Mouse (Mus musculus): ENCODE data around the gene Nhlrc2.
A peak's percentile ranks its signal among the peaks of the same experiment; 100 is the strongest.

Nhlrc2 gene

GRCm38 (mm10) chr19:56565358-56565757, 17.3 kb downstream of the Nhlrc2 start:
- no peak for DNase-seq

GRCm38 (mm10) chr19:56566041-56566440, 18.0 kb downstream of the Nhlrc2 start:
- DNase-seq = peak; percentile 71

- DNase-seq = no peak
Measured at GRCm38 (mm10) chr19:56566940-56567339, 18.9 kb downstream of the Nhlrc2 start.

GRCm38 (mm10) chr19:56570781-56571180, 22.7 kb downstream of the Nhlrc2 start:
- DNase-seq = no peak

GRCm38 (mm10) chr19:56571234-56571633, 23.2 kb downstream of the Nhlrc2 start:
- DNase-seq = no peak

- DNase-seq = no peak
Measured at GRCm38 (mm10) chr19:56571913-56572312, 23.9 kb downstream of the Nhlrc2 start.

- DNase-seq = peak; percentile 78
Measured at GRCm38 (mm10) chr19:56573184-56573583, 25.1 kb downstream of the Nhlrc2 start.

GRCm38 (mm10) chr19:56577801-56578200, 29.7 kb downstream of the Nhlrc2 start:
- DNase-seq = no peak

GRCm38 (mm10) chr19:56581981-56582380, 33.9 kb downstream of the Nhlrc2 start:
- DNase-seq = no peak

- DNase-seq = no peak
Measured at GRCm38 (mm10) chr19:56583785-56584184, 35.7 kb downstream of the Nhlrc2 start.

- DNase-seq = no peak
Measured at GRCm38 (mm10) chr19:56584288-56584687, 36.2 kb downstream of the Nhlrc2 start.

GRCm38 (mm10) chr19:56586320-56586719, 38.3 kb downstream of the Nhlrc2 start:
- no peak for DNase-seq

GRCm38 (mm10) chr19:56588205-56588626, 40.2 kb downstream of the Nhlrc2 start:
- DNase-seq = peak; percentile 88

- no peak for DNase-seq
Measured at GRCm38 (mm10) chr19:56589008-56589407, 40.9 kb downstream of the Nhlrc2 start.

- no peak for DNase-seq
Measured at GRCm38 (mm10) chr19:56589455-56589854, 41.4 kb downstream of the Nhlrc2 start.

GRCm38 (mm10) chr19:56590250-56590649, 42.2 kb downstream of the Nhlrc2 start:
- DNase-seq = no peak

GRCm38 (mm10) chr19:56592472-56592871, 44.4 kb downstream of the Nhlrc2 start:
- no peak for DNase-seq

GRCm38 (mm10) chr19:56599996-56600395, 51.9 kb downstream of the Nhlrc2 start:
- no peak for DNase-seq

- DNase-seq = no peak
Measured at GRCm38 (mm10) chr19:56600797-56601196, 52.7 kb downstream of the Nhlrc2 start.

- no peak for DNase-seq
Measured at GRCm38 (mm10) chr19:56601901-56602347, 53.9 kb downstream of the Nhlrc2 start.

- DNase-seq = no peak
Measured at GRCm38 (mm10) chr19:56608946-56609345, 60.9 kb downstream of the Nhlrc2 start.

GRCm38 (mm10) chr19:56614131-56614530, 66.1 kb downstream of the Nhlrc2 start:
- no peak for DNase-seq

GRCm38 (mm10) chr19:56618845-56619244, 70.8 kb downstream of the Nhlrc2 start:
- peak; percentile 71 for DNase-seq

GRCm38 (mm10) chr19:56619546-56619945, 71.5 kb downstream of the Nhlrc2 start:
- no peak for DNase-seq

- DNase-seq = no peak
Measured at GRCm38 (mm10) chr19:56621876-56622275, 73.8 kb downstream of the Nhlrc2 start.

Measured in right cerebral cortex, adult 18-20 months (tissue).